Mouse (Mus musculus) adrenal gland, postnatal 4 days (tissue): ENCODE results near the gene 1700015F17Rik. TPM values are rescaled to one million over a fixed set of nuclear protein-coding genes. Genes with fewer than 3 reads are reported as not detected.

Source experiments
- DNase-seq, 2 experiments: peaks; one replicate each; pipeline ENCODE4 v3.0.0; 2021 to 2022; ENCODE audit warnings: low spot score in 2 of 2, mixed read lengths in 2 of 2
- long read RNA-seq, 2 experiments: library from polyadenylated mRNA; stranded (forward); transcript quantifications; one replicate each; pipeline ENCODE4 v2.0.0; 2021
- total RNA-seq, 2 experiments: library from RNA; stranded (reverse); gene quantifications; 2 replicates each; pipeline ENCODE4 v1.2.3; 2021

The 1700015F17Rik gene
- total RNA-seq: not detected
- long read RNA-seq, experiment 1: 0 reads
- long read RNA-seq, experiment 2: 0 reads

DNA sequence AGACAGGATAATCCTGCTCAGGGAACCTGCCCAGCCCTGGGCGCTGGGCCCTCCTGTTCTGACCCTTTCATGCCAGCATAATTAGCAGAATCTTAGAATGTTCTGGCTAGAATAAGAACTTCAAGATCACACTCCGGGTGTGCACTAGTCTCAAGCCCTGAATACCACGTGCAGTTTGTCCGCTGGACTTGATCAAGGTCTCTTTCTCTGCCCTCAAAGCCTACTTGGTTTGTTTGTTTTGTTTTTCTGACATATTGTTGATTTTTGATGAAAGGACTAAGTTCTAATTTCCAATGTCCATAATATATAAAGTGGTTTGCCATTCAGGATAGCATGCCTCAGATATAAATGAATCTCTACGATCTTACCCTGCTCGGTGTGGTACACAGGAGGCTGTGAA is at the start of gene 1700015F17Rik:
TSS of gene 1700015F17Rik (minus strand) at position 101 of the 400 bp plus-strand sequence.
- DNase-seq: no peak

DNA sequence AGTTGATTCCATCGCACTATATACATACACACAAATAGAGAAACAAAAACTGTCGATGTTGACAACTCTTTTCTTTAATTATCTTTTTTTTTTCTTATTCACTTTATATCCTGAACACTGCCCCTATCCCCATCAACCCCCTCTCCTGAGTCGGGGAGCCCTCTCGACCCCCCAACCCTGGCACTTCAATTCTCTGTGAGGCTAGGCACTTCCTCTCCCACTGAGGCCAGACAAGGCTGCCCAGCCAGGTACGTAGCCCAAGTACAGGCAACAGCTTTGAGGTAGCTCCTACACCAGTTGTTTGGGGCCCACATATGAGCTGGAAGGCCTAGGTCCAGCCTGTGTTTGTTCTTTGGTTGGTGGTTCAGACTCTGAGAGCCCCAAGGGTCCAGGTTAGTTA is 36.5 kb upstream of the 1700015F17Rik start:
- DNase-seq: no peak

DNA sequence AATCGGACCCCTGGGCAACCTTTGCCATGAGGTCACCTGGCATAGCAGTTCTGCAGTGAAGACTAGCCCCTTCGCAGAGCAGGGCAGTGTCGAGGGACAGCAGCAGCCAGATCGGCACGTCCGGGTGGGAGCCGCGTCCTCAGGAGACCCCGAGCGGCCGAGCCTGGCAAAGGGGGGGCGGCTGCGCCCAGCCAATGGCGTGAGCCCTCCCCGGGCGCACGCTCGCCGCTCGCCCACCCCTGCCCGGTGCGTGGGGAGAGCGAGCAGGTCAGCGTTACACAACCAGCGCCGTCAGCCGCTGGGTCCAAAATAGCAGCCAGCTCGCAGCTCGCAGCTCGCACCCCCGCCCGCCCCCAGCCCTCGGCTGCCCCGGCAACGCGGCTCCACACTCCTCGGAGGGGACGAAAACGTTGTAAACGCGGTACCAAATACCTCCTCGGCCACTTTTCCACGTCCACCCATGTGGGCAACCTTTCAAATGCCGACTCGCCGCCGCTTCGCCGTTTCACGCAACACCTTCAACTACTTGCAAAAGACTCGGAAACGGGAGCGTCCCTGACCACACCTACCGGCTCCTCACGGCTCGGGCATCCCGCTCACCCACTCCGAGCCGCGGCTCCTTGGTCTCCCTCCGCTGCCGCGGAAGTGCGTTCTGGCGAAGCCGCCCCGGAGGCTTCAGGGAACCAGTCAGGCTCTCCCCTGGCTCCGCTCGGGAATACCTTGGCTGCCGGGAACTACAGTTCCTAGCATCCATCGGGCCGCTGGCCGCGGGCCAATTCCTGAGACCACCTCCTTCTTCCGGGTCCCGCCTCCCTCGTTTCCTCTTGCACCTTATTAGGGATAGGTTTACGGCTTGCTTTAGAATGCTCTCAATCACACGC is 35.5 kb upstream of the 1700015F17Rik start, which contains the start of gene Cldn12:
TSS of gene Cldn12 (minus strand) at position 763 of the 881 bp plus-strand sequence.
- DNase-seq: peak; percentile 90 to 93

DNA sequence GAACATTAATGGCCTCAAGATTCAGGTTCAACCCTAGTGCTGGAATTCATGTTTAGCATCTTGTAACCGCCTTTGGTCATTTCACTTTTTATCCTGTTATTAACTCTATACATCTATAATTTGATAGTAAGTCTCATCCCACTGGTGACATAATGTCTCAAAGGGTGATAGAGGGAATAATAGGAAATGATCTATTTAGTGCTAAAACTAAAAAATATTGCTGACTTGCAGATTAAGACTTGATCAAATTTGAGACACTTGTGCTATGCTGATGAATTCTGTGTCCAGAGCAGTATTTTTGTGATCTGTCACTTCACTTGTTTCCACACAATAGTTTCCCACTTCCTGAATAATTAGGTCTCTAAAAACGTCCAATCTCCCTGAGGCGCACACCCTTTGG is 32.5 kb upstream of the 1700015F17Rik start:
- no peak for DNase-seq

DNA sequence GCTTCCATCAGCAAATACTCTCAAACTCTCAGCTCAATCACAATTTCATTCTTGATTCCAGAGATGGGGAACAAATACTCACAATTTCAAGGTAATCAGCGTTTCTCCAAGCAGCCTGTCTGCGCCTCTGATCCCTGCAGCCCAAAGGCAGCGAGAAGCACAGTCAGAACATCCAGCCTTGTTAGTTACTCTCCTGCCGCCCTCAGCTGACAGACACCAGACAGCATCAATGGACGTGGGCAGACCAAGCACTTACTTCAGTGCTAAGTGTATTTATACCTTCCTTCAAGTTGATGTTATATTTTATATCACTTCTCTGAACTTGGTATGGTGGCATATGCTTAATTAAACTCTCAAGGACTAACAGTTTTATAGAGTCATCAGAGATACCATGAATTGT is 32.0 kb upstream of the 1700015F17Rik start:
- no peak for DNase-seq

DNA sequence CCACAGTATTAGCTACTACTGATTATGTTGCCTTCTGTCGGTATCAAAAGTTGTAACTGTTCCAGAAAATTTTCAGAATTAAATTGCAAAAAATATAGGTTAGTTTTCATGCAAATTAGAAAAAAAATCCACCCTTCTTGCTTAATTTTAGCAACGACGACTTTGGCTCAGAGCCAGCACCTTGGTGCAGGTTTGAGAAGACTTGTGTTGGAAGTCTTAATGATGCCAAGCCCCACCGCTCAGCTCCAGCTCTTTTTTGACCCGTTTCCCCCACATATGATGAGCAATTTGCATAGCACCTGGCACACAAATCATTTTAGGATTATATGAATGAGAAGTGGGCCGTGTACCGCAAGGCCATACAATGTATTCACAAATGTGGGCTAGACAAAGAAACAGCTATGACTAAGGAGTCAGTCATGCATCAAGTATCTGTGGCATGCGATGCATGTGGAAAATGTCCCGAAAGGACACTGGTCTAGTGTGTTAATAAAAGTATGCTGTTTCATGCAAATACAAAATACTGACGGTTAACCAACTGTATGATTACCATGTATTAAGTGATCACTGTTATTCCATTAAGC is 31.5 kb upstream of the 1700015F17Rik start:
- no peak for DNase-seq

DNA sequence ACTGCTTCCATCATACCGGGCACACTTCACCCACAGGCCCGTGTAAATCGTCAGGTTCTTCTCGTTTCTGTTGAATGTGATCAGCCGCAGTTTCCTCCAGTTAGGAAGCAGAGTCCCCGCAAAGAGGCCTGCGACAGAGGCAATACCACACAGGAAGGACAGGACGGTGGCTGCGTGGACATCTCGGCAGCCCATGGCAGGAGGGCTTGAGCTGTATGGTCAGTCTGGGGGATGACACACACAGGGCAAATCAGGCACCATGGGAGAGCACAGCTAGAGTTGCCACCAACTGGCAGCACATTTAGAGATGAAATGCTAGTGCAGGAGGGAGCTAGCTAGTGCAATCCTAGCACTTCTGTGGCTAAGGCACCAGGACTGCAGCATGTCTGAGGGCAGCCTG is 29.3 kb upstream of the 1700015F17Rik start:
- DNase-seq: no peak

DNA sequence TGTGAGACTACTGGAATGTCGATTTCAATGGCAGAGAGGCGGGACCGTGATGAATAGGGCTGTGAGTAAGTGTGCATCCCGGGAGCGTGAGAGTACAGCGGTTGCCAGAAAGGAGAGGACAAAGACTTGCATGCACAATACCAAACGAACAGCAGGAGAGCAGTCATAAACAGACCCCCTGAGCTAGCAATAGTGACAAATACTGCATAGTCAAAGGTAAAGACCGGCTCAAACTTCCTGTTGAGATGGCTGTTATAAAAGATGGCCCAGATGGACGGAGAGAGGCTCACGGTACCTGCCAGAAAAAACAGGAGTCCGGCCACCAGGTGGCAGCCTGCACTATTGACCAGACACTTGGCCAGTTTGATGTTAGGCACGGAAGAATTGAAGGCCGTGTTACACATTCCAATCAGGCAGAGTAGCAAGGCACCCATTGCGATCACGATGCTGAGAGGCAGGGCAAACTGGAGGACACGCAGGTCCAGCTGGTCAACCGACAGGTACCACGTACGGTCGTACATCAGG is 28.8 kb upstream of the 1700015F17Rik start:
- DNase-seq: peak; percentile 15 to 35

DNA sequence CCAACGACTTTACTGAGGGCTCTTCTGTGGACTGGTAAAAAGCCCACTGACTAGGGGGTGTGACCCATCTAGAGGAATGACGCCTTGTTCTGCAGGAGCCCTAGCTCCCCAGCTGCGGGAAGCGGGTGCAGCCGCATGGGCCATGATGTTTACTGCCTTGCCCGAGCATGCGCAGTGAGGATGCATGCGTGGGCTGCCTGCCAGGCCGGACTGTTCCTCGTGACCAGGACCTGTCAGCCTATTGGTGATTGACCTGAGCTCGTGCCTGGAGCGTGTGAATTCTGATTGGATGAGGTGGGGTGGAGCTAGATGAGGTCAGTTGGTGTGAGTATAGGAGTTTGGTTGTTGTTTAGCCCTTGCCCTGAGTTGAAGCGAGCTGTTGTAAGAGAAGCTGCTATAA is 25.5 kb upstream of the 1700015F17Rik start:
- DNase-seq: no peak

DNA sequence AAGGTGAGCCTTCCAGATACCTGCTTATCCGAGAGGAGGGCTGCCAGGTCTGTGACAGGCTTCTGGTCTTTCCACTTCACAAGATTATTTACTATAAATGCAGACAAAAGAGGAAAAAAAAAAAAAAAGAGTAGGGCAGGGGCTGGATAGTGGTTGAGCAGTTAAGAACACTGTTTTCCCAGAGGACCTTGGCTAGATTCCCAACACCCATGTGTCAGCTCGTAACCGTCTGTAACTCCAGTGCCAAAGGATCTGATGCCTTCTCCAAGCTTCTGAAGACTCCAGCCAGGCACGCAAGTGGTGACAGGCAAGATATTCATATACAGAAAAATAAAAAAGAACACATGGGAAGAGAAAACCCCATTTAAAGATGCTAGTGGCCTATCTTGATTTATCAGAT is 24.4 kb upstream of the 1700015F17Rik start:
- DNase-seq: no peak

DNA sequence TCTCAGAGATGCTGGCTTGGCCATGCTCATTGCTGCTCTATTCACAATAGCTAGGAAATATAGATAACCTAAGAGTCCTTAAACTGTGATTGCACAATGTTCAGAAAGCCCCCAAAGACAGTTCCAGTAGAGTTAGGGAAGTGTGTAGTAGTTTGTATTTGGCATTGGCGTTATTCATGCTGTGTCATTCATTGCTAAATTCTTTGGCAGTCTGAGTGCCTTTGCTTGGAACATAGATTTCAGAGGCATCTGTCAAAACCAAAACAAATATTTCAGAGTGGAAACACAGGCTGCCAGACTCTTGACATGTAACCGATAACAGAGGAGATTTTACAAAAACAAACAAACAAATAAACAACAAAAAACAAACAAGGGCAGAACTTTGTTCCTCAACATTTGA is 22.6 kb upstream of the 1700015F17Rik start:
- DNase-seq: no peak

DNA sequence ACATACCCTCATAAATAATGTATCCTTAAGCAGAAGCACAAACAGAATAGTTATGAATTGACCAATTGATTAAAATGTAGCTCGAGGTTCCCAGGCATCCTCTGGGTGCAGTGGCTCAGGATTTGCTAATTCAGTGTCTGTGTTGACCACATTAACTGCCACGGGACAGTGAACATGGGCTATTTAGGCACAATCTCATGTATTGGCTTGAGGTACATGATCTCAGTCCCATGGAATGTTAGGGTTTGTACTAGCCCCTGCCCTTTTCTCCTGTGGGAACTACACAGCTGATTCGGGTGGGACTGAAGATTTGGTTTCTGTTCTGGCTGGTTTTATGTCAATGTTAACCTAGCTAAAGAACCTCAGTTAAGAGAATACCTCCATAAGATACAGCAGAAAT is 17.4 kb upstream of the 1700015F17Rik start:
- DNase-seq: no peak

DNA sequence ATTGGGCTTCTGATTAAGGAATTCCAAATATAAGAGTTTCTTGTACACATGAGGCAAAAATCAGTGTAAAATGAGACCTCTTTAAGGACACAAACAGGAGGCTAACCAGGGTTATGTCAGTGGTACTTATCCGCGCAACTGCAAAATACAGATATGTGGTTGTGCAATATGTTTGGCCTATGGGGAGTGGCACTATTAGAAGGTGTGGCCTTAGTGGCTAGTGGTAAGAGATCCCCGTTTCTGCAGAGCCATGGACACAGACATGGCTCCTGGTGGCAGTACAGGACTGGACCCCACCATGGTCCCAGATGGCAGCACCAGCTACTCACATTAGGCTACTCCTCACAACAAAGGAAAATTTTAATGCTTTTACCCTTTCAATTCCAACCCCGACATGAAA is 16.1 kb upstream of the 1700015F17Rik start:
- DNase-seq: no peak

DNA sequence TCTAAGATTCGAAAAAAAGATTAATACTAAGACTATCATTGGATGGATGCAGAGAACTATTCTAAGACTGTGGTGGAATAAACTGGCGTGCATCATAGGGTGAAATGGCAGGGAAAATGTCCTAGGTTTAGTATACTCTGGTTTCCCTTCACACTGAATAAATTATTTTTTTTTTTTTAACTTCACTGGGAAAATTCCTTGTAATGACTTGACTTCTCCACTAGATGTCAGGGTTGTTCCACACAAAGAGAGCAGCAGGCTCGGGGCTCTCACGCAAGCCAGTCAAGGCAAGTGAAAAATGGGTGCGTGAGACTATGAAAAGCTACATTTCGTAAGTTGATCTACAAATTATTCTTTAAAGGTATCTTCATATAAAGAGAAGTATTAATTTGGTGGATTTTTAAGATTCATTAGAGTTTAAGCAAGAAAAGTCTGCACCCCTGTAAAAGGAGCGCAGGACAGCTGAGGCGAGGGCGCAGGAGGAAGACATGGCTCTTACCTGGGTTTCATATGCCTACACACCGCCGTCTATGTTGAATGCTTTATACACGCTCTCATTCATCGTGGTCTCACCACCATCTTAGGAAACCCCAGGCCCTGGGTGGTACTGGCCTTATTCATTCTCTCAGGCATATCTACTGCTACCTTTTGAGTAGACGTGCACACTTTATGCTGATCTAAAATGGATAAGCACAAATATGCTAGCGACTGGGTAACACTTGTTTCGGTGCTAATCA is 15.5 kb upstream of the 1700015F17Rik start:
- DNase-seq: no peak

DNA sequence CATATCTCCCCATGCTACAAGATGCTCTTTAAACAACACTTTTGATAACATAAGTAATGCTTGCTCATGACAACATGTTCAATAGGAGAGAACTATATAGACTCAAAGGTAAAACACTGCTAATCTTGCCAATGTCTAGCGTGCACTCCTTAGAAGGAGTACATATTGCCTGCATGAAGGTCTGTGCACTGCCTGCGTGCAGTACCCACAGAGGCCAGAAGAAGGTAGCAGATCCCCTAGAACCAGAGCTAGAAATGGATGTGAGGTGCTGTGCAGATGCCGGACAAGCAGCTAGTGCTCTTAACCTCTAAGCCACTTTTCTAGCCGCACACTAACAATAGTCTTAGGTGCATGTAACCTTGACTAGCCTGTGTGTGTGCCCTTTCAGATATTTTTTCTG is 13.2 kb upstream of the 1700015F17Rik start:
- no peak for DNase-seq

DNA sequence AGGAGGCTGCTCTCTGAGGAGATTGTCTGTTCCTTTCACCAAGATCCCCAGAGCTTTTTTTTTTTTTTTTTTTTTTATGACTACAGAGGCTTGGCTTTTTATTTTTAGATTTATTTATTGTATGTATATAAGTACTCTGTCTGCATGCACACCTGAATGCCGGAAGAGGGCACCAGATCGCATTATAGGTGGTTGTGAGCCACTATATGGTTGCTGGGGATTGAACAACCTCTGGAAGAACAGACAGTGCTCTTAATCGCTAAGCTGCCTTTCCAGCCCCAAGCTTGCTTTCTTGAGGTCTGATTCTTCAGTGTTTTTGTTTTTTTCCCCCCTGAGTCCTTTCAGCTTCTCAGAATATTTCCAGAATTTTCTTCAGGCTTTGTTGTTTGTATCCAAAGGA is 7.1 kb upstream of the 1700015F17Rik start:
- no peak for DNase-seq

DNA sequence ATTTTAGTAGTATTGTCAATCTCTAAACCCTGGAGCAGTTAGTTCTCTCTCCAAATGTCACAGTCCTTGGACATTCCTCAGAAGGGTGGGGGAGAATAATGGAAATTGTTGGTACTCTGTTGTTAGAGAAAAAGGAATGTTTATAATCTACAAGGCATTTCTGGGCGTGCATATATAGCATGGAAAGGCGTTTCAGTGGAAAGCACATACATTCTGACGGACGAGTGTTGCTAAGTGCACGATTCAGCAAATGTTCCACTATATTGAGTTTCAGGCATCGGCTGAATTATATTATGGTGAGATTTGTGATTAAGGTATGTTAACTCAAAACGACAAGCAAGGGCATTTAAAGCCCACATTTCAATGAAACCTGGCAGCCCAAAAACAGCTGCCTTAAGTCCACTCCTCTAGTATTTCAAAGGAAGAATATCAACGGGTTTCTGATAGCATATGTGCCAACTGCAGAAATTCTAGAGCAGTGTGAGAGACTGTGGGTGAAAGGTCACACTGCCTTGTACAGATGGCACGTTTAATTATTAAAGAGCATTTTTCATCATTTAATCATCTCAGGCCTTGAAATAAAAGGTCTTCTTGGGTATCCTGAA is 4.4 kb upstream of the 1700015F17Rik start:
- no peak for DNase-seq

DNA sequence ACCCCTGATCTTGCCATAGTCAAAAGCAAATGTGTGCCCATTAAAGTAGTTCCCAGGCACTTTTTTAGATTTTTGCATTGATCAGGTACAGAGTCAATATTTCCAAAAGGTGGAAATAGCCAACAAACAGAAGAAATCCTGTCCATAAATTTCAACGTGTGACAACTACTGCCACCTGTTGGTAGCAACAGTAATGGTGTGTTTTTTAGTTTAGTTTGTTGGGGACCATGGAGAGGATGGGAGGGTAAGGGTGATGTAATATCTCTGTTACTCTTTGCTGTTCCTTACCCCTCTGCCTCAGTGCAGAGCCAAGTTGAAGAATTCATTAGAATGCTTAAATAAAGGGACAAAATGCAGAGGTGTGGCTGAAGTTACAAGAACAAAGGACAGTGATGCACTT is 2.7 kb upstream of the 1700015F17Rik start:
- no peak for DNase-seq

DNA sequence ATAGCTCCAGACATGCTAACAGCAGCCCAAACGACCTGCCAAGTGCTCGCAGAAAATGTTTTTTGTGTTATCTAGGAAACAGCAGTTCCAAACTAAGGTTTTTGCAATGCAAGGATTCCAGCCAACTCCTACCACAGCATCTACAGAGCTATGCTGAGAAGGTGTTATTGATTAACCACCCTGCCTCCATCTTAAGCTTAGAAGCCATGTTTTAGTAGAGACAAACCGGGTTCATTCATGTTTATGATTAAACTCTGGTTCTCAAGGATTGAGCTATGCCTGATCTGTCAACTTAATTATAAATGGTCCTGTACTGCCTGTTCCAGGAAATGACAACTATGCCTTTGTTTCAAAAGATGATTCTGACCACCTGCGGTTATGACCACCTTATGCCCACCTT is 2.8 kb downstream of the 1700015F17Rik start:
- DNase-seq: no peak

DNA sequence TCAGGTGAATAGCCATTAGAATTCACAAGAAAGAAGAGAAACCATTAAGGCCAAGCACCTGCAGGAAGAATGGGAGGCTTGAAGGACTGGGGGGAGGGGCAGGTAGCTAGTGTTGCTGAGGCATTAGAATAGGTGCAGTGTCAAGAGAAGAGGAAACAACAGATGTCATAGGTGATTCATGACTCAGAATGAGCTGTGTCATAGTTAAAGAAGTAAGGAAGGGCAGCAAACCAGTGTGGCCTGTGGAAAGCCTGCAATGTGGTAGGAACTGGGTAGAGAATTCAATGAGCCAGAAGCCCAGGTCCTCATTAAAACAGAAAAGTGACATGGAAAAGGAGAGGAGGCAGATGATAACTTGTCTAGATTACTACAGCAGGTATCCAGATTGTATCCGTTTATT is 13.7 kb downstream of the 1700015F17Rik start:
- no peak for DNase-seq

DNA sequence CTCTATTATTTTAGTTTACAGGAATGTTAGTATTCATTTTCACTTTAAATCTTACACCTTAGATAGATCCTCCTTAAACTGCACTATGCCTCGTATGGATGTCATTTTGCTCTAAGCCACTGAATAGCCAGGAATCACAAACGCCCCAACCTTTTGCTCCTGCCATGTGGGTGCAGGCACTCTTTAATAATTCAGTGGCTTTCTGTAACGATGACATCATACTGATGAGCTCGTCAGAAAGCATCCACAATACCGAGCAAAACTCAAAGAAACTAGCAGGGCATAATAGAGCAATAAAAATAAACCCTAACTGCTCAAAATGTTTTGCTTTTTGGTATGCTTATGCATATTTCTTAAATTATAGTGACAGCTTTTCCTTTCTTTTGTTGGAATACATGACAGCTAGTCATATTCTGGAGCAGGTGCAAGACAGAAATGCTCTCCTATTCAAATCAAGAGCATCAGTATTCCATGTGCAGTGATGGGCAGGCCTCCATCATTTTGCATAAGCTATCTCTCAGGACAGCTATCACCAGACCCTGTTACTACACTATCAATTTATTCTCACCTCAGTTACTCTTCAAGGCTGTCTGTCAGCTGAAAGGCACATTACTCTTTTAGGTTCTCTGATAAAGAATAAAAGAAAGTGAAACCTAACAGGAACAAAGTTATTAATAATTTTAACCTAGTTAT is 47.1 kb downstream of the 1700015F17Rik start:
- no peak for DNase-seq
